Mouse (Mus musculus) c-Kit-positive CD71-positive TER-119-positive erythroid progenitor cells, embryonic 14.5 days (primary cell): ENCODE data around the gene Ccpg1os.

Experiments
- DNase-seq: peaks from one replicate; pipeline ENCODE4 v3.0.0-alpha.2; 2013; ENCODE audit warnings: low spot score

The Ccpg1os gene

GRCm38 (mm10) chr9:72985250-72986220, at the start of gene Ccpg1os, which contains the start of gene Ccpg1:
TSS of gene Ccpg1os (minus strand) at chr9:72985382.
TSS of gene Ccpg1 (plus strand) at chr9:72985429.
- DNase-seq = peak; percentile 90

- DNase-seq = no peak
Observed at GRCm38 (mm10) chr9:73033406-73033805, 48.2 kb upstream of the Ccpg1os start.

GRCm38 (mm10) chr9:73031421-73031820, 46.2 kb upstream of the Ccpg1os start:
- no peak for DNase-seq

- DNase-seq = no peak
Observed at GRCm38 (mm10) chr9:73030443-73030842, 45.3 kb upstream of the Ccpg1os start.

GRCm38 (mm10) chr9:73025818-73026636, 40.8 kb upstream of the Ccpg1os start:
- DNase-seq = no peak

GRCm38 (mm10) chr9:73020566-73021097, 35.5 kb upstream of the Ccpg1os start:
- DNase-seq = no peak

GRCm38 (mm10) chr9:73019841-73020240, 34.7 kb upstream of the Ccpg1os start:
- DNase-seq = no peak

GRCm38 (mm10) chr9:73014724-73015123, 29.5 kb upstream of the Ccpg1os start:
- no peak for DNase-seq

GRCm38 (mm10) chr9:73012629-73013028, 27.4 kb upstream of the Ccpg1os start:
- DNase-seq = no peak

- no peak for DNase-seq
Observed at GRCm38 (mm10) chr9:73008384-73008783, 23.2 kb upstream of the Ccpg1os start.

GRCm38 (mm10) chr9:73006175-73006574, 21.0 kb upstream of the Ccpg1os start:
- DNase-seq = no peak

- DNase-seq = no peak
Observed at GRCm38 (mm10) chr9:73005106-73005505, 19.9 kb upstream of the Ccpg1os start.

GRCm38 (mm10) chr9:73004076-73004475, 18.9 kb upstream of the Ccpg1os start:
- DNase-seq = no peak

GRCm38 (mm10) chr9:73002177-73002576, 17.0 kb upstream of the Ccpg1os start:
- DNase-seq = no peak

- no peak for DNase-seq
Observed at GRCm38 (mm10) chr9:73001314-73002011, 16.3 kb upstream of the Ccpg1os start.

GRCm38 (mm10) chr9:73000487-73000886, 15.3 kb upstream of the Ccpg1os start:
- no peak for DNase-seq

- DNase-seq = no peak
Observed at GRCm38 (mm10) chr9:72996806-72997205, 11.6 kb upstream of the Ccpg1os start.

- no peak for DNase-seq
Observed at GRCm38 (mm10) chr9:72996167-72996566, 11.0 kb upstream of the Ccpg1os start.

- no peak for DNase-seq
Observed at GRCm38 (mm10) chr9:72992576-72992975, 7.4 kb upstream of the Ccpg1os start.

GRCm38 (mm10) chr9:72991420-72991819, 6.2 kb upstream of the Ccpg1os start:
- DNase-seq = no peak

GRCm38 (mm10) chr9:72988706-72989105, 3.5 kb upstream of the Ccpg1os start:
- DNase-seq = no peak

GRCm38 (mm10) chr9:72987703-72988102, 2.5 kb upstream of the Ccpg1os start:
- no peak for DNase-seq
